Mouse (Mus musculus) embryo, embryonic 10 days (tissue): ENCODE data around the gene Sv2a.
"Not testable (repeated sequence)": the region's sequence is repeated elsewhere in the genome, so short reads cannot be mapped to it uniquely, and the experiment has no call there.

Source experiments
- DNase-seq: peaks from one replicate; pipeline ENCODE4 v3.0.0-alpha.2; 2015; ENCODE audit warnings: low spot score

The Sv2a gene

DNA sequence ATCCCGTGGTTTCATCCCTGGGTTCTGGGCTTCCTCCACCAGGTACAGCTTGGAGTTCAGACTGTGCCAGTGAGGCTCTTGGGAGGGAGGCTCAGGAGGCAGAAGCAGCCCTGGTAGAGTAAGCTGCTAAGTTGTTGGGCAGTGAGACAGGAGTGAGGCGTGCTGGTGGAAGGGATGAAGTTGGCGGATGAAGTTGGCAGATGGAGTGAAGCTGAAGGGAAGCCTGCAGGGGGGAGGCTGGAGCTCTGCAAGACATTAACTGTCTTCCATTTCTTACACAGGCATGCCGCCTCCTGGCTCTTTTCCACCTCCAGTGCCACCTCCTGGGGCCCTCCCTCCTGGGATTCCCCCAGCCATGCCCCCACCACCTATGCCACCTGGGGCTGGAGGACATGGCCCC, 6.9 kb upstream of the Sv2a start:
- not testable (repeated sequence) for DNase-seq

GRCm38 (mm10) chr3:96175251-96175650, 5.7 kb upstream of the Sv2a start:
- no peak for DNase-seq

DNA sequence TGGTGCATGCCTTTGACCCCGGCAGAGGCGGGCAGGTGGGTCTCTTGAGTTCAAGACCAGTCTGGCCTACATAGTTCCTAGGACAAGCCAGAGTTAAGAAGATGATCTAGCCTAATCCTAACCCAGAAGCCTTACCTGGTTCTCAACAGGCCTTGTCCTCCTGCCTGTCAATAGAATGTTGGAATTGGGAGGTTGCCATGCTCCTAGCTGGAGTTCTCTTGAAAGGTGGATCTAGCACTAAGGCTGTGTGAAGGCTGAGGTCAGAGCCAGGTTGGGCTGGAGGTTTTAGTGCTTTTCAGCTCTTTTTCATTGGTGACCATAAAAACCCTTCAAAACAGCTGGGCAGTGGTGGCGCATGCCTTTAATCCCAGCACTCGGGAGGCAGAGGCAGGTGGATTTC, 2.5 kb upstream of the Sv2a start:
- no peak for DNase-seq

DNA sequence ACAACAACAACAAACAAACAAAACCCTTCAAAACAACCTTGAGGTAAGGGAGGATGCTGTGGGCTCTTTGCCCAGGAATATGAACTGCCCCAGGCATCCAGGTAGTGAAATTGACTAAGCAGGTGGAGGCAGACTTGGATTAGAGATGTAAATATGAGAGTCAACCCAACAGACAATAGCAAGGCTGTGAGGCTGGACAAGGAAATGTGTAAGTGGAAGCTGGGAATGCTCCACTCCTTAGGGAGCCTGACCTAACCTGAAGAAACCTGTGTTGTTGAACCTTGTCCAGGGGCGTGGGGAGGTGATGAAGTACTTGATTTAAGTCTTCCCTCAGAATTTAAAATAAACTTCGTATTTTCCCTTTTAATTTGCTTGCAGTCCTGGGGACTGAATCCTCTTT, 2.0 kb upstream of the Sv2a start:
- DNase-seq = no peak

DNA sequence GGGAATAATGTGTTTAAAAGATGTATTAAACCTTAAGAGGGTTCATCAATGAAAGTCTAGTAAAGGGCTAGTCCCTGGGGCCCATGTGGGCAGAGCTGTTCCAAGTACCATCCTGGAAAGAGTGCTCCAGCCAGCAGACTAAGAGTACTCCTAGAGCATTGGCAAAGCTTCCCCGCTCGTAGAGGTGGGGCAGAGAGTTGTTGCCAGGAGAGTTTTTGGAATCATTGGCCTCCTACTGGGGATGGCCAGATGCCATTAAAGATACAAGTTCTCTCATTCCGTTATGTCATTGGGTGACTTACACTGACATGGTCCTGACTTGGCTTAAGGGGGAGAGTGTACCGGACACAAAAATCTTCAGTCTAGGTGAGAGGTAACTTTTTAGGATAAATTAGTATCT, 1.4 kb upstream of the Sv2a start:
- DNase-seq = no peak

- no peak for DNase-seq
Observed at GRCm38 (mm10) chr3:96181510-96182381, 795 bp downstream of the Sv2a start.

- DNase-seq = no peak
Observed at GRCm38 (mm10) chr3:96182382-96182776, 1.4 kb downstream of the Sv2a start.

GRCm38 (mm10) chr3:96192977-96193376, 12.0 kb downstream of the Sv2a start:
- DNase-seq = no peak

- DNase-seq = no peak
Observed at GRCm38 (mm10) chr3:96194966-96195365, 14.0 kb downstream of the Sv2a start.

GRCm38 (mm10) chr3:96195616-96196313, 14.8 kb downstream of the Sv2a start:
- no peak for DNase-seq

DNA sequence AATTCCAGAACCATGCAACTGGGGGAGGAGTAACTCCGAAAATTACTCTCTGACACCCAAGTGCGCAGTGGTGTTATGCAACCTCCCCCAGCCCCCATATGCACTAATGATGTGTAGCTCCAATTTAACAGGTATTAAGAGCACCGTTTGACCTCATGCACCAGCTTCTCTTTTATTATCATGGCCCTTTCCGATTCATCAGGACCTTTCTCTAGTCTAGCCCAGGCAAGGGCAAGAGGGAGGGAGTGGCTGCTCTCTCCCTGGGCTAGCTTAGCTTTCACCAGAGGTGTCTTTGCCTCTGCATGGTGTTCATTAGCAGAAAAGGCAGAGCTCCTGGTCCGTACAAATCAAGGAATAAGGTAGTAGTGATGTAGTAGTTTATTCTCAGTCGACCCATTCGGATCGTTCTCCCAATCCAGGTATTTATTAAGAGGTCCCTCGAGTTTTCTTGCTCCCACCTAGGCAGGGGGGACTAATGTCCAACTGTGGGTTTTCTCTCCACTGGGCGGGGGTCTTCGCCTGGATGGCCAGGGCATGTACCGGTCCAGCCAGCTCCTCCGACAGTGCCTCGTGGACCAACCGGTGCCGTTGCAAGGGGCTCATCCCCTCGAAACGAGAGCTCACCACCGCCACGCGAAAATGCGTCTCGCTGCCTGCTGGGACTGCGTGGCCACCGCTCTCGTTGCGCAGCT, 15.6 kb downstream of the Sv2a start:
- DNase-seq = no peak

- DNase-seq = peak; percentile 97
Observed at GRCm38 (mm10) chr3:96197129-96197749, 16.3 kb downstream of the Sv2a start.

DNA sequence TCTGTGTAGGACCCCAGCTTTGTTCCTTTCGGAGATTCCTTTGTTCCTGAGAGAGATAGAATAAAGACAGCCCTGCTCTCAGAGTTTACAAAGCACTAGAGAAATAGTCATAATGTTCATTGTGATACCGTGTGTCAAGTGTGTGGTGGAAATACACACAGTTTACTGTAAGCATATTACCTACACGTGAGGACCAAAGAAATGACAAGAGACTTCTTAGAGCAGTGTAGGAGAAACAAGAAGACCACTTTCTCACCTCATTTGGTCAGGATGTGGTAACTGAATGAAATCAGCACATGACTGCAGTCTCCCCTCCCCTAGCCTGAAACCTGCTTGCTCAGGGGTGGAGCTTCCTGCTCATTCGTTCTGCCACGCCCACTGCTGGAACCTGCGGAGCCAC, 17.2 kb downstream of the Sv2a start:
- peak; percentile 44 for DNase-seq

DNA sequence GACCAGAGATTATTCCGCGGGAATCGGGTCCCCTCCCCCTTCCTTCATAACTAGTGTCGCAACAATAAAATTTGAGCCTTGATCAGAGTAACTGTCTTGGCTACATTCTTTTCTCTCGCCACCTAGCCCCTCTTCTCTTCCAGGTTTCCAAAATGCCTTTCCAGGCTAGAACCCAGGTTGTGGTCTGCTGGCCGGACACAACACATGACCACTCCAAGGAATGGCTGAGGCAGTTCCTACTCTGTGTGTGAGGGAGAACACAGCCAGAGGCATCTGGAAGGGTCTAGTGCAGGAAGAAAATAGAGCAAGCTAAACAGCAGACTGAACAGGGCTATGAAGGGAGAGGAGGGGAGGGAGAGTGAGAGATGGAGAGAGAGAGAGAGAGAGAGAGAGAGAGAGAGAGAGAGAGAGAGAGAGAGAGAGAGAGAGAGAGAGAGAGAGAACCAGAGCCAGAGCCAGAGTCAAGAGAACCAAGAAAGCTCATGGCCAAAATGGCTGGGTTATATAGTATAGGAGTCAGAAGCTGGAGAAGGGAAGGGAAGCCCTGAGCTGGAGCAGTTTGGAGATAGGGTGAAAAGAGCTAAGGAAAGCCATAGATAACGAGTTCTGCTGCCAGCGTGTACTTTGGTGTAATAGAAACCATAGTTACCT, 17.8 kb downstream of the Sv2a start:
- DNase-seq = not testable (repeated sequence)

DNA sequence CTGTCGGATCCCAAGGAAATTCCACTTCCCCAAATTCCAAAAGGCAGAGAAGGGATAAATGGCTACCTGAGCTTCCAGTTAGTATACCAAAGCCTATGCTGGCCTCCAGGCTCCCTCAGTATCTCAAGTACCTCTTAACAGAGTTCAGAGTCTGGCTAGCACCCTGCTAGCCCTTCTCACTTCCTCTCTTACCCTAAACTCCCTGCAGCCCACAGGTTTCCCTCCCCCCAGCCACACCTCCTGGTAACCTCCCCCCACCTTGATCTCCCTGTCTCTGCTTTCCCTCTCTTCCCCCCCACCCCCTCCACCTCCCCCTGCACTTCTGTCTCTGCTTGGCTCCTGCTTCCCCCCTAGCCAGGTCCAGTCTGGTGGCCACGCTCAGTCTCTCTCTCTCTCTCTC, 18.8 kb downstream of the Sv2a start:
- DNase-seq = no peak

- DNase-seq = no peak
Observed at GRCm38 (mm10) chr3:96207819-96208218, 26.9 kb downstream of the Sv2a start.

DNA sequence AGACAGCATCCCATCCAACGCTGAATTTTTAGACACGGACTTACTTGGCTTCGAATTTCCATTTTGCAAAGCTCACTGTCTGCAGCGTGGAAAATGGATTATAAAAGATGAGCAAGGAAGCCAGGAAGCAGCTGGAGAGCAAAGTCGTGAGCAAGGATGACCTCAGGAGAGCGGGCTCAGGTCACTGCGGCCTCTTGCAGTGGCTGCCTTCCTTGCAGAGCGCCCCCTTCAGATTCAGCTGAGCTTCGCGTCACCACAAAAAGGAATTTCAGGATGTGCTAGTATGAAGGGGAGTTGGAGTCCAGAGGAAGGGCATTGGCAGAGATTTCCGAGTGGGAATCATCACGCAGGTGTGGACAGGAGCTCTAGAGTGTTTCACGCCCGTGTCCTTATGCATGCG, 28.3 kb downstream of the Sv2a start:
- DNase-seq = peak; percentile 64

- DNase-seq = peak; percentile 58
Observed at GRCm38 (mm10) chr3:96219191-96219641, 38.3 kb downstream of the Sv2a start.

- DNase-seq = peak; percentile 90
Observed at GRCm38 (mm10) chr3:96219661-96220130, 38.7 kb downstream of the Sv2a start, which contains the start of the genes Bola1 and Hist2h2ab. TSS of gene Bola1 (minus strand) at chr3:96219709. TSS of gene Hist2h2ab (plus strand) at chr3:96219865.

DNA sequence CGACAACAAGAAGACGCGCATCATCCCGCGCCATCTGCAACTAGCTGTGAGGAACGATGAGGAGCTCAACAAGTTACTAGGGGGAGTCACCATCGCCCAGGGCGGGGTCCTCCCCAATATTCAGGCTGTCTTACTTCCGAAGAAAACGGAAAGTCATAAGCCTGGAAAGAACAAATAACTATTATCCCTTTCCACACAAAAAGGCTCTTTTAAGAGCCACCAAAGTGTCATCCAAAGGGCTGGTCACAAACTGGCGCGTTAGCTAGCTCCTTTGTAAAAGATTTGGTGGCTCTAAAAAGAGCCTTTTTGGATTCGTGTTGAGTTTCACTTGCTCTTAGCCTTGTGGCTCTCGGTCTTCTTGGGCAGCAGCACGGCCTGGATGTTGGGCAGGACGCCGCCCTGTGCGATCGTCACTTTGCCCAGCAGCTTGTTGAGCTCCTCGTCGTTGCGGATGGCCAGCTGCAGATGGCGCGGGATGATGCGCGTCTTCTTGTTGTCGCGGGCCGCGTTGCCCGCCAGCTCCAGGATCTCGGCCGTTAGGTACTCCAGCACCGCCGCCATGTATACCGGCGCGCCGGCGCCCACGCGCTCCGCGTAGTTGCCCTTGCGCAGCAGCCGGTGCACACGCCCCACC, 39.3 kb downstream of the Sv2a start:
- peak; percentile 69 for DNase-seq
